Mouse (Mus musculus): Measurements from ENCODE around the gene Slc22a22. TPM values are rescaled to one million over a fixed set of nuclear protein-coding genes. Genes with fewer than 3 reads are reported as not detected.
"Not testable (repeated sequence)": the region's sequence is repeated elsewhere in the genome, so short reads cannot be mapped to it uniquely, and the experiment has no call there.

Gene Slc22a22
- total RNA-seq, 2 experiments from 2014 or later: not detected

DNA sequence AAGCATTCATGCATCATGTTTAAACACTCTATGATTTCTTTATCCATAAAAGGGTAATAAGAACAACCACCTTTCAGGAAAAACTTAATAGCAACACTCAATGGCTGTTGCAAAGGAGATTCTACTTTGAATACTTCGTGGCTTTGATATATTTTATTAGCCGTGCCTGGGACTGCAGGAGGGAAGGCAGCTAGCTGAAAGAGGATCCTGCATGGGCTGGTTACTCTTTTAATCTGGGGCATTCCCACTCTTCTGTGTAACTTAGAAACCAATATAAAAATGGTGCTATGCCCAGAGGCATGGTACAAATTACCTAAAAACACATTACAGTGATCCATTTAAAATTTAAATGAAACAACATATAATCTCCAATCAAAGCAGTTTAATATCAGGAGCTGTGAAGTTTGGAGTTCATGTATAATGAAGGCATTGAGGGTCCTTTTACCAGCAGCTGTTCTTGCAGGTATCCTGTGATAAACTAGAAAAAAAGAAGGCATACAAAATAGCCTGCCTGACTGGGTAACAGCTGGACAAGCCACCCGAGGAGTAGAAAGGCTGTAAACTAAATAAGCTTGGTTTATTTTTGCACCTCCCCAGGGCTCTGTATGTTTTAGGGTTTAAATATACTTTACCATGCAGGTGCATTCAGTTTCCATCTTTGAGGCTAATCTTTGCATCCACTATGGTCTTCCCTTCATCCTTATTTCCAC is 78.8 kb downstream of the Slc22a22 start:
- no peak for ATAC-seq (replicated peaks; ENCODE audit: low FRiP score, low TSS enrichment, poor library complexity, severe bottlenecking)

GRCm38 (mm10) chr15:57394053-57394452 is 83.4 kb downstream of the Slc22a22 start:
- ATAC-seq (replicated peaks; ENCODE audit: low FRiP score, low TSS enrichment, poor library complexity, severe bottlenecking): no peak

DNA sequence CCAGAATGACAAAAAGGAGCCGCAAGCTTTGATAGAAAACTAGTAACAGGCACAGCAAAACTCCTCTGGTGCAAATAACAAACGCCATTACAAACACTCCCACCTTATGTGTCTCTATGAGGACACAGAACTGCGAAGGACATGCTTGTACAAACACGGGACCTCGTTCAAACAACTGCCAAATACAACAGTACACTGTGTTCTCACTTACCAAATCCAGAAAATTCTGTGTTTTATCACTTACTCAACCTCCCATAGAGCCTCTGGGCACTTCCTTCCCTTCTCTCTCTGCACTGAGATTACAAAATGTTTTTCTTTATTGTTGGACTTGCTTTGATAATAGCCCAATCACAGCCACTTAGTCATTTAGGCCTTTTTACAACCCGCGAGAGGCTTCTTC is 97.0 kb downstream of the Slc22a22 start:
- ATAC-seq (replicated peaks; ENCODE audit: low FRiP score, low TSS enrichment, poor library complexity, severe bottlenecking): no peak

- no peak for ATAC-seq (replicated peaks; ENCODE audit: low FRiP score, low TSS enrichment, poor library complexity, severe bottlenecking)
Measured at GRCm38 (mm10) chr15:57366446-57366845, 111.0 kb downstream of the Slc22a22 start.

DNA sequence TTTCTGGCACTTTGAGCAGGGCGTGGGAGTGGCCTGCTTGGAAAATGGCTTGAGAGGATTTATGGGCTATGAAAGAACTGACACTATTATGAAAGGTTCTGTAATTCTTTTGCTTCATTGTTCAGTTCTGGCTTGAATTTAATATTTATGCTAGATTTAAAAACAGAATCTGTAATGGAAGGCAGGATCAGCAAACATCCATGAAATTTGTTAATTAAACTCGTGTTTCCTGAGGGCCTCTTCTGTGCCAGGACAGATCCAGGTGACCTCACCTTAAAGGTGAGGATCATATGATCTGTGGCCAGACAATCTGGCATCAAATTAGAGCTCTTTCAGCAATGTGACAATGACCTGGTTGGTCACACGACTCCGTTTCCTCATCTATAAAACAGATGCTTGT is 122.1 kb downstream of the Slc22a22 start:
- ATAC-seq (replicated peaks; ENCODE audit: low FRiP score, low TSS enrichment, poor library complexity, severe bottlenecking): no peak

GRCm38 (mm10) chr15:57340499-57340898 is 136.9 kb downstream of the Slc22a22 start:
- ATAC-seq (replicated peaks; ENCODE audit: low FRiP score, low TSS enrichment, poor library complexity, severe bottlenecking): no peak

GRCm38 (mm10) chr15:57331326-57331725 is 146.1 kb downstream of the Slc22a22 start:
- no peak for ATAC-seq (replicated peaks; ENCODE audit: low FRiP score, low TSS enrichment, poor library complexity, severe bottlenecking)

DNA sequence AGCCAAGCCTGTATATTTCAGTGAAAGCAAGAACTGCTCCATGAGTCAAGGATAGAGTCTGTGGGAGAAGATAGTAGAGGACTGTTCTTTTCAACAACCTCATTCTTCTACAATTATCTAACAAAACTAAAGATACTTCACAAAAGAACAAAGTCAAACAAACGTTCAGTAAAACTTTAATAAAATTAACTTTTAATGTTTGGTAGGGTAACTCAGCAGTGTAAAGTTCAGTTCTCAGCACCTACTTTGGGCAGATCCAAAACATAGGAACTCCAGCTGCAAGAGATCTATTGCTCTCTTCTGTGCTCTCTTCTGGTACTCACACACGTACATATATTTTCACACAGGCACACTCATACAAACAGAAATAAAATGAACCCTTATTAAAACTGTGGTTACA is 159.4 kb downstream of the Slc22a22 start:
- no peak for ATAC-seq (replicated peaks; ENCODE audit: low FRiP score, low TSS enrichment, poor library complexity, severe bottlenecking)

DNA sequence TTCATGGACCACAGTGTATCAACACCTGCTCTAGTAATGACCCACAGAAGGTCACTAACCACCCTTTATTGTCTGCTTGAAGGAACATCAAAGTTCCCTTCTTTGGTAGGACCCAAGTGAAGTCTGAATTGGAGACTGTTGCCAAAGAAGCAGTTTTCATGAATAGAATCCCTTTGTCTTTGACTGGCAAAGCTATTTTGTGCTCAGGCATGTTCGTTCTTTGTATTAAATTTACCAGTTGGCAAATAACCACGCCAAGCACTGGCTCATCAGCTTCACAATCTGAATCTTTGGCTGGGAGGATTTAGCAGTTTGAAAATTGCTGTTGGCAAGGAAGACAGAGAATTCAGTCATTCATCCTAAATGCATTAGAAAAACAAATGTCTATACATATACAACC is 160.9 kb downstream of the Slc22a22 start:
- no peak for ATAC-seq (replicated peaks; ENCODE audit: low FRiP score, low TSS enrichment, poor library complexity, severe bottlenecking)

DNA sequence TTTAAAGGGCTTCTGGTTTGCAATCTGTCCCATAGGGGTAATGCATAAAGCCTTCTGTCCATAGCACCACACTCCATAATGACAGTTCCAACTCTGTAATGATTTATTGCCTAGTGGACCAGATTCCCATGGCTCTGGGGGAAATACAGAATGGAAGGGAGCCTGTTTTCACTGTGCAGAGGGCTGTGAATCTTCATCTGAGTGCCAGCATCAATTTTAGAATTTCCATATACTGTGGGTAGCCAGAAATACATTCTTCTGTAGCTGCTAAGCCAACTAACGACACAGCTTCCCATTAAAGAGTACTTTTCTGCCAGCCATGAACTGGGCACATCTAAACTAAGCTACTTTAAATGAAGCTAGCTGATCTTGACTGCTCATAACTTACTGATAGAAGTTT is 174.7 kb downstream of the Slc22a22 start:
- ATAC-seq (replicated peaks; ENCODE audit: low FRiP score, low TSS enrichment, poor library complexity, severe bottlenecking): no peak

DNA sequence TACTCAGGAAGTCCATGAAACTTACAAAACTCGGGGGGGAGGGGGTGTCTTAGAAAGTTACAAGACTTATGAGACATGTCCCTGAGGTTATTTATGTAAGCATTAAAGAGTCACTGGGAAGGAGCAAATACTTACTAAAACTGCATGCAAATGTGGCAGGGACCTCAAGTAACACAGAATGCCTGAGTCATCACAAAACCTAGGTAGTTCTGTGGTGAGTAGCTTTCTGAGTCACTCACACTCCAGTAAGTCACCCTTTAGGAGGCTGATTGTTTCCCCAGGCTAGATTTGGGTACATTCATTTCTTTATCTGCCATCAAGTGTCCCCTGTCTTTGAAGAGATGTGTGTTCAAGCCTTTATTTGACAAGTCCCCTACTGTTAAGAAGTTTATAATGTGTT is 198.9 kb downstream of the Slc22a22 start:
- ATAC-seq (replicated peaks; ENCODE audit: low FRiP score, low TSS enrichment, poor library complexity, severe bottlenecking): no peak

DNA sequence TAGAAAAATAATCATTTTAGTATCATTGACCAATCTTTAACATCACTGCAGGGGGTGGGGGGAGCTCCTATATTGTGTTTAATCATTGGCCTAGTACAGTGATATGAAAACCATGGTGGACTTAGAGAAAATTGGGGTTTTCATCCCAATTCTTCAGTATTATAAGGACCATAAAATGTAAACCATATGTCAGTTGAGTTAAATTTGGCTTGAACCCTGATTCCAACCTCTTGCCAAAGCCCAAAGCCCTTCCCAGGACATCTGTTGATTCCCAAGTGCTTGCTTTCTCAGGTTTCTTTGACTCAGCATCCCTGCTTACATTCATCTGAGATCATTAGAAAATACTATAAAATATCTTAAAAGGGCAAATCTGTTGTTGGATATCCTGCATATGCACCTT is 201.0 kb downstream of the Slc22a22 start:
- ATAC-seq (replicated peaks; ENCODE audit: low FRiP score, low TSS enrichment, poor library complexity, severe bottlenecking): no peak

GRCm38 (mm10) chr15:57240061-57240460 is 237.4 kb downstream of the Slc22a22 start:
- not testable (repeated sequence) for ATAC-seq (replicated peaks; ENCODE audit: low FRiP score, low TSS enrichment, poor library complexity, severe bottlenecking)

DNA sequence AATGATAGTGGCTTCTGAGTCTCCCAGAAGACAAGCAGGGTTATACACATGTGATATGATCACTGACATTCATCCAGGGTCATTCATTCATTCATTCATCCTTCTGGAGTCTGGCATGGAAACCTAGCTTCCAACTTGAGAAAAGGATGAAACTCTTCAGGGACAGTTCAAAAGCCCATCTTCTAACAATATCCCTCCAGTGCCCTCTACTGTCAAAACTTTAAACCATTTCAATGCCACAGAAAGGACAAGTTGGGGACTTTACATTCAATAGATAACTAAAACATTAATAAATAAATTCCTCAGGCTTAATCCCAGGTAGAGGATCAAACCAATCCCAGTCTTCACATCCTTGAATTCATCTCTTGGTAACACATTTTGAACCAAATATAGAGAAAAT is 247.0 kb downstream of the Slc22a22 start:
- ATAC-seq (replicated peaks; ENCODE audit: low FRiP score, low TSS enrichment, poor library complexity, severe bottlenecking): no peak

GRCm38 (mm10) chr15:57205315-57205714 is 272.1 kb downstream of the Slc22a22 start:
- no peak for ATAC-seq (replicated peaks; ENCODE audit: low FRiP score, low TSS enrichment, poor library complexity, severe bottlenecking)

DNA sequence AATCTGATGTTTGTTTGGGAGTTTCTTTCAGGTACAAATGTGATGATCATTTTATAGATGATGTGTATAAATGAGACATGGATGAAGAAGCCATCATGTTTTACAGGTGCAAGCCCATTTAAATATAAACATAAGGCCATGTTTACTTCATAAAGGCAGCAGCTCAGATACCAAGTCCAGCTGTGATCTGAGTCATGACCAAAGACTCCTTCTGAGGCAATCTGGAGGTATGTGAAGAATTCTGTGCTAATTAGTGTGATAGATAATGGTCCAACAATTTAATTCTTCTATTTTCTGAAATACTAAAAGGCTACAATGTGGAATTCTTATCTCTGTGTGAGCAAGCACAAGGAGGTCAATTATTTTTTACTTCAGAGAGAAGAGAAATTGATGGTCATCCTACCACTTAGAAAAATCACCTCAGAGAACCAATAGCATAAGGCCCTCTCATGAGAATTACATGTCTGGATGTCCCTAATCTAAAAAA is 272.9 kb downstream of the Slc22a22 start:
- no peak for ATAC-seq (replicated peaks; ENCODE audit: low FRiP score, low TSS enrichment, poor library complexity, severe bottlenecking)

Data from megakaryocyte-erythroid progenitor cell, adult 5-6 weeks (primary cell).